Mouse (Mus musculus) G1E-ER4 (cell line): ENCODE results near the gene Eif4b. TPM values are rescaled to one million over a fixed set of nuclear protein-coding genes. Genes with fewer than 3 reads are reported as not detected.

Source experiments
- GATA1 ChIP-seq: IDR thresholded peaks from one replicate; pipeline ENCODE4 v1.8.0; 2012; ENCODE audit warnings: low read length, inconsistent platforms
- polyA plus RNA-seq: library from polyadenylated mRNA; stranded (reverse); fragments of >175 nt; gene quantifications from 2 replicates; pipeline ENCODE4 v1.2.3, GENCODE M21; 2012

Gene Eif4b
- polyA plus RNA-seq, 1 experiment: 375 TPM

GRCm38 (mm10) chr15:102065661-102066325, 7.8 kb upstream of the Eif4b start:
- TF ChIP-seq GATA1: no peak

DNA sequence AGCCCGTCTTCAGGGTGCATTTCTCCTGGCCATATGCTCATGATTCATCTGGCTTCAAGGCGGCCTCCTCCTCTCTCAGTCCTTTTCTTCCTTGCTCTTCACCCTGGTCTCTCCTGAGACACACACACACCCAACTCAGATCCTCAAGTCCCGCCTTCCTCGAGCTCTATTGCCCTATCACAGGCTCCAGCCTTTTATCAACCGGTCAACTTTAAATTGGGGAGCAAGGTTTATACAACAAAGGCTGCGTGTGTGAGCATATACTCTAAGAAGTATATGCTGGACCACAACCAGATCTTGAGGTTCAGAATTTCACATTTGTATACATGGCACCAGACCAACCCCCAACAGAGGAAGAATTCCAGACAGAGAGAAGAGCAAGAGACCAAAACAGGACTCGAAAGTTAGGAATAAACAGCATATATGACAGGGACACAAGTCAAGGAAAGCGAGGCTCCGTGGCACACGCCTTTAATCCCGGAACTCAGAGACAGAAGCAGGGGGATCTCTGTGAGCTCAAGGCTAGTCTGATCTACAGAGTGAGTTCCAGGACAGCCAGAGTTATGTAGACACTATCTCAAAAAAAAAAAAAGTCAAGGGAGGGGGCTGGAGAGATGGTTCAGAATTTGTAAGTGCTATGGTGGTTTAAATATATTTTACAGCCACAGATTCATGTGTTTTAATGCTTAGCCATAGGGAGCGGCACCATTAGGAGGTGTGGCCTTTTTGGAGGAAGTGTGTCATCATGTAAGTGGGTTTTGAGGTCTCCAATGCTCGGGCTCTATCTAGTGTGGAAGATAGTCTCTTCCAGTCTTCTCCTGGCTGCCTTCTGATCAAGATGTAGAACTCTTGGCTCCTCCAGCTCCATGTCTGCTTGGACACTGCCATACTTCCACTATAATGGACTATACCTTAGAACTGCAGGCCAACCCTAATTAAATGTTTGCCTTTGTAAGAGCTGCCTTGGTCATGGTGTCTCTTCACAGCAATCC, 2.8 kb upstream of the Eif4b start:
- TF ChIP-seq GATA1: no peak

DNA sequence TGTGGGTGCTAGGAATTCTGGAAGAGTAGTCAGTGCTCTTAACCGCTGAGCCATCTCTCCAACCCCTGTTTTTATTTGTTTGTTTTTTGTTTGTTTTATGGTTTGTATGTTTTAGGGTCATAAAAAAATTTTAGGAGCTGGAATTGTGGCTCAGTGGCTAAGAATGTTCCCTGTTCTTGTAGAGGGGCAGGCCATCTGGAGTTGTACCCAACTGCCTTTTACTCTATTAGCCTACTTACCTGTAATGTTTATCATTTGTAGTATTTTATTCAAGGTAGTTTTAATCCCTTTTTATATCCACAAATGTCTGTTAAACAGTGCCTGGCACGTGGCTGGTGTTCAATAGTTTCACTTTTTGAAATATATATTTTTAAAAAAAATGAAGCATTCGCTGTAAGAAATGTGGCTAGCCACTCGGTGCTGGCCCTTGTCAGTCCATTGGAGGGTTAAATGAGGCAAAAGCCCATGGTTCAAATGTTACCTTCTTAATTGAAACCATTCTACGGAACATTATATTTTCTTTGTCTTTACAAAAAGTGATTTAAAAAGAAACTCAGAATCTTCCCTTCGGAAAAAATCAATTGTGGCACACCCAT, 512 bp upstream of the Eif4b start:
- no peak for TF ChIP-seq GATA1

GRCm38 (mm10) chr15:102074070-102074731, 628 bp downstream of the Eif4b start:
- no peak for TF ChIP-seq GATA1

GRCm38 (mm10) chr15:102074876-102075585, 1.5 kb downstream of the Eif4b start:
- TF ChIP-seq GATA1: no peak

GRCm38 (mm10) chr15:102077111-102077677, 3.6 kb downstream of the Eif4b start:
- TF ChIP-seq GATA1: no peak

- no peak for TF ChIP-seq GATA1
Measured at GRCm38 (mm10) chr15:102079221-102079620, 5.6 kb downstream of the Eif4b start.

- no peak for TF ChIP-seq GATA1
Measured at GRCm38 (mm10) chr15:102080429-102080828, 6.9 kb downstream of the Eif4b start.

DNA sequence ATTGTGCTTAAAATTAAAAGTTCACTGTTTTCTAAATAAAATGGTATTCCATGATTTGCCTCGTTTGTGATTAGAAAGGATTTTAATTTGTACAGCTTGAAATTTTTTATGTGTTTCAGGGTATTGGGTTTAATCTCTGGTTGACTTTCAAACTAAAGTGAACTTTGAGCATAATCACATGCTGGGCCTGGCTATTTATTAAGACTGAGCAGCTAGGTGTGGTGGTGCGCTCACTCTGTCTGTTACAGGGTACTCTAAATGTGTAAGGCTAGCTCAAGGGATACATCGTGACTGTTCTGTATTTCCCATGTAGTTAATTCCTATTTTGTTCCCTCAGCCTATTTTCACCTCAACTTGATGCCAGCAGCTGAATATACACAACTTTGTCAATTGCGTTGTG, 8.6 kb downstream of the Eif4b start:
- no peak for TF ChIP-seq GATA1

- TF ChIP-seq GATA1: no peak
Measured at GRCm38 (mm10) chr15:102083028-102083427, 9.5 kb downstream of the Eif4b start.

- no peak for TF ChIP-seq GATA1
Measured at GRCm38 (mm10) chr15:102089914-102090585, 16.5 kb downstream of the Eif4b start.

GRCm38 (mm10) chr15:102091063-102091679, 17.6 kb downstream of the Eif4b start:
- no peak for TF ChIP-seq GATA1

- no peak for TF ChIP-seq GATA1
Measured at GRCm38 (mm10) chr15:102091688-102092087, 18.1 kb downstream of the Eif4b start.

- TF ChIP-seq GATA1: no peak
Measured at GRCm38 (mm10) chr15:102092222-102092621, 18.6 kb downstream of the Eif4b start.
